Mouse (Mus musculus) hindbrain, embryonic 15.5 days (tissue): ENCODE data around the gene Serpina6. TPM values are rescaled to one million over a fixed set of nuclear protein-coding genes. Genes with fewer than 3 reads are reported as not detected.
"Not testable (repeated sequence)": the region's sequence is repeated elsewhere in the genome, so short reads cannot be mapped to it uniquely, and the experiment has no call there.

ENCODE experiments used
- ATAC-seq: fragments of 200-750 bp; cut with Nextera tagmentation; 2 replicates; pipeline ENCODE4 v1.8.0; 2017; ENCODE audit warnings: low read depth, moderate number of reproducible peaks, moderate TSS enrichment; ENCODE audit not compliant: low FRiP score
- H3K27ac ChIP-seq: fragments of 300-500 bp; sonication (generic); replicated peaks from 2 replicates; pipeline ENCODE4 v1.5.1; 2015; ENCODE audit warnings: mild to moderate bottlenecking, inconsistent platforms
- H3K27me3 ChIP-seq: fragments of 300-500 bp; sonication (generic); 2 replicates; pipeline ENCODE4 v1.6.1; 2015; ENCODE audit warnings: control low read depth, inconsistent platforms
- H3K36me3 ChIP-seq: fragments of 300-500 bp; sonication (generic); 2 replicates; pipeline ENCODE4 v1.6.1; 2015; ENCODE audit warnings: control low read depth, inconsistent platforms
- H3K4me1 ChIP-seq: fragments of 300-500 bp; sonication (generic); replicated peaks from 2 replicates; pipeline ENCODE4 v1.6.1; 2015; ENCODE audit warnings: control low read depth, inconsistent platforms
- H3K4me2 ChIP-seq: fragments of 300-500 bp; sonication (generic); 2 replicates; pipeline ENCODE4 v1.6.1; 2015; ENCODE audit warnings: moderate library complexity, mild to moderate bottlenecking, inconsistent platforms
- H3K4me3 ChIP-seq: fragments of 300-500 bp; sonication (generic); 2 replicates; pipeline ENCODE4 v1.5.1; 2015; ENCODE audit warnings: mild to moderate bottlenecking, inconsistent platforms
- H3K9ac ChIP-seq: fragments of 300-500 bp; sonication (generic); 2 replicates; pipeline ENCODE4 v1.6.1; 2015; ENCODE audit warnings: inconsistent platforms
- H3K9me3 ChIP-seq: fragments of 300-500 bp; sonication (generic); 2 replicates; pipeline ENCODE4 v1.6.1; 2016; ENCODE audit warnings: control low read depth, inconsistent platforms
- WGBS: fragments of 180-500 bp; shearing (Covaris S2); methylation state at CpG from one replicate; pipeline ENCODE4 v1.1.7; 2015; 5-methylcytosine and 5-hydroxymethylcytosine counted together
- polyA plus RNA-seq: library from polyadenylated mRNA; unstranded; fragments of >200 nt; fragmentation: Nextera tagmentation; extraction: Ambion mirVana; gene quantifications from 2 replicates; pipeline ENCODE4 v1.2.1, GENCODE M21; 2015

Gene Serpina6
- polyA plus RNA-seq, 1 experiment from 2014 or later = 0.48 TPM

DNA sequence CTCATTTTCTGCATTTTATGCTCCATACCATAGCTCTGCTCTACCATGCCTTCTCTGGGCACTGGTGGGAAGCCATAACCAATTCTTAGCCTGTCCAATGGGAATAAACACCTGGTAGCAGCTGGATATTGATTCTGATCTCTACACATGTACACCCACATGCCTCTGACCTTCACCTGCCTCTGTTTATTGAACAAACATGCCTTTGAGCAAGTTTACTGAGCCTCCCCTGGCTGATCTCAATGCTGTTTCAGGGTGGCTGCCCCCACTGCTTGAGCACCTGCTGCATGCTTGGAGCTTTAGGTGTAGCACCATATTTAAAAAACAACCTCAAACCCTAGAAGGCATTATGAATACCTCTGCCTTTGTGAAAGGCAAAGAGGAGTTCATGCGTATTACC lies 22.8 kb upstream of the Serpina6 start:
- ATAC-seq, H3K4me2 ChIP-seq, H3K27me3 ChIP-seq, H3K9ac ChIP-seq, H3K27ac ChIP-seq, H3K4me3 ChIP-seq, H3K36me3 ChIP-seq, H3K9me3 ChIP-seq, H3K4me1 ChIP-seq: not testable (repeated sequence)
- WGBS = 100% methylated on average over 1 of the region's 1 CpGs

DNA sequence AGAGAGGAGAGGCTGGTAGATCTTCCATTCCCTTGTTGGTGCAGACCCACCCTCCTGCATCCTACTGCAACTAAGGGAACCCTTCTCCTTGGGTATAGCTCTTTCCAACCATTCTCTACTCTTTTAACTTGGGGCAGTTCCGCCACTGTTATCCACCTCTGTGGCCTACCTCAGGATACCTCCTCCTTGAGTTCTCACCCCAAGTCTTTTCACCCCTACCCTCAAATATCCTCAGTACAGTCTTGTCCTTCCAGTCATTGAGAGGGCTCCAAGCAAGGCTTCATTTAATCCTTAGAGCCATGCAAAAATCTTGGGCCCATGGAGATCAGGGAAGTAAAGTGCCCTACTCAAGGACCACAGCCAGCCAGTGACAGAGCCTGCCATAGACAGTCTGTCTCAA lies 19.0 kb upstream of the Serpina6 start, which contains the start of gene Serpina16:
TSS of gene Serpina16 (minus strand) at position 101 of the 400 bp plus-strand sequence.
- Histone ChIP-seq H3K4me2 (no peak within 1 kb of the TSS), H3K27ac (no peak within 1 kb of the TSS), H3K9me3 (no peaks in the 10 kb centered on the region), H3K27me3 (no peaks in the 10 kb centered on the region), H3K36me3 (no peaks in the 10 kb centered on the region), H3K4me1 (no peaks in the 10 kb centered on the region), H3K4me3 (no peak within 1 kb of the TSS), H3K9ac (no peak within 1 kb of the TSS)
- 89% methylated on average over 1 of the region's 1 CpGs for WGBS
- no peak for ATAC-seq

DNA sequence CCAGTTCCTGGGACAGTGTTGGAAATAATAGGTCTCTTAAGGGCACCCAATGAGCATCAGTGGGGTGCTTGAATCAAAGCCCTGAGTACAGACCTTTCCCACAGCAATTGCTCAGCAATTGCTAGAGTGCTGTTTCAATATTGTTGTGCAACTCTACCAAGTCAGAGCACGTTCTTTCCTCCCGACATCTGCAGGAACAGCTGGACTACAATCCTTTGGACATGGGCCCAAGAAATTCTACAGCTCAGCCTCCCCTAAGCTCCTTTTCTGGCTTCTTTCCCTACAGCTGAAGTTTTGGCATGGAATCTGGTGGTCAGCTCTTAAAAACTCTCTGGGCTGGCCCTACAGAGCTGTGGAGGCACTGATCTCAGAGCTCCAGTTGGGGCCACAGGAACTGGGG lies 16.2 kb upstream of the Serpina6 start:
- H3K4me1 ChIP-seq = no peaks in the 10 kb centered on the region
- no peak overlapping the region for H3K27ac ChIP-seq
- no peak for ATAC-seq
- H3K9me3 ChIP-seq = no peaks in the 10 kb centered on the region
- H3K9ac ChIP-seq = no peak overlapping the region
- no peak overlapping the region for H3K4me3 ChIP-seq
- no peaks in the 10 kb centered on the region for H3K36me3 ChIP-seq
- WGBS = 75% methylated on average over 2 of the region's 2 CpGs
- H3K27me3 ChIP-seq = no peaks in the 10 kb centered on the region
- H3K4me2 ChIP-seq = no peak overlapping the region

DNA sequence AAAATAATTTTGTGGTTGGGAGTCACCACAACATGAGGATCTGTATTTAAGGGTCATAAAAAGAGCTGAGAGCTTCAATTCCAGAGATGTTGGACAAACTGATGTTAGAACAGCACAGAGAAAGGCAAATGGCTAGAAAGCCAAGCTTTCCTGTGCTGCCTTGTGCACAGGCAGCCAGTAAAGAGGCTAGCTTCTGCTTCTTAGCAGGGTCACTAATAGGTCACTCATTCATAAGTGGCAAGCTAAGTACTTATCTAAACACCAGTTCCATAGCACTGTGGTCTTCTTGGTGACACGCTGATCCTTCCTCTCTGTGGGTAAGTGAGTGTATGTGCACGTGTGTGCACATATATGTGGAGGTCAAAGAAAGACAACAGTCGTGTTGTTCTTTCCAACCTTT lies 14.5 kb upstream of the Serpina6 start:
- Histone ChIP-seq H3K27ac (no peak overlapping the region), H3K36me3 (no peaks in the 10 kb centered on the region), H3K4me1 (no peaks in the 10 kb centered on the region), H3K4me2 (no peak overlapping the region), H3K9ac (no peak overlapping the region), H3K4me3 (no peak overlapping the region), H3K9me3 (no peaks in the 10 kb centered on the region), H3K27me3 (no peaks in the 10 kb centered on the region)
- 80% methylated on average over 3 of the region's 3 CpGs for whole genome bisulfite sequencing
- no peak for ATAC-seq

DNA sequence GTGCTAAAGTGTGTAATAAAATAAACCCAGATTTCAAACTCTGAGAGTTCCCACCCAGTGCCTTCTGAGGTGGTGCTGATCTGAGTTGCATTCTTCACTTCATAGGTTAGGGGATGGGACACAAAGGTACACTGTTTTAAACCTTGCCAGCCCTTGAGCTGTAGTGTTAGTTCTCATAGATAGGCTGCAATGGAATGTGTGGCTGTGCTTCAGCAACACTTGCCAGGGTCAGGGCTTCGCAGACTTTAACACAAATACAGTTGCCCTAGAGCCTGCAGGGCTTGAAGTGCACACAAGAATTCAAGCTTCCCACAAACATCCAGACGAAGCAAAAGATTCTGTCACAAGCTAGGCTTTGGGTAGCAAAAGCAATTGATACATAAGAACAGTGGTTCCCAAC lies 14.0 kb upstream of the Serpina6 start:
- Histone ChIP-seq H3K4me3 (no peak overlapping the region), H3K36me3 (no peaks in the 10 kb centered on the region), H3K9ac (no peak overlapping the region), H3K27me3 (no peaks in the 10 kb centered on the region), H3K27ac (no peak overlapping the region), H3K4me2 (no peak overlapping the region), H3K4me1 (no peaks in the 10 kb centered on the region), H3K9me3 (no peaks in the 10 kb centered on the region)
- 75% methylated on average over 2 of the region's 2 CpGs for WGBS
- no peak for ATAC-seq

DNA sequence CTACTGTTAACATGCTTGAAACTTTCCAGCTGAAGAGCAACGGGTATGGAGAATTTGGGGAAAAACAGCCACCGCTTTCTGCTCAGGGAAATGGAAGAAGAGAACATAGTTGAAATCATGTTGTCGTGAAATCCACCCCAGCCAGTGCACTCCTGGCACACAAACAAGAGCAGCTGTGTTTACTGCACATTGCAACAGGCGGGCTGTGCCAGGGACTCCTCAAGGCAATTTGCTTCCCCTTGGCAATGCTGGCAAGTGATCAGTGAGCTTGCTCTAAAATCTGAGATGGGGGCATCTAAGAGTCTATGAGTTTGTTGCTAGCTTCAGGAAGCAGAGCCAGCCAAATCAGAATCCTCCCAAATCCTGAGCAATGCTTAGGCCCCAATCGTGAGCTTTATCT lies 13.3 kb upstream of the Serpina6 start:
- H3K4me2 ChIP-seq = no peak overlapping the region
- 83% methylated on average over 5 of the region's 5 CpGs for WGBS

DNA sequence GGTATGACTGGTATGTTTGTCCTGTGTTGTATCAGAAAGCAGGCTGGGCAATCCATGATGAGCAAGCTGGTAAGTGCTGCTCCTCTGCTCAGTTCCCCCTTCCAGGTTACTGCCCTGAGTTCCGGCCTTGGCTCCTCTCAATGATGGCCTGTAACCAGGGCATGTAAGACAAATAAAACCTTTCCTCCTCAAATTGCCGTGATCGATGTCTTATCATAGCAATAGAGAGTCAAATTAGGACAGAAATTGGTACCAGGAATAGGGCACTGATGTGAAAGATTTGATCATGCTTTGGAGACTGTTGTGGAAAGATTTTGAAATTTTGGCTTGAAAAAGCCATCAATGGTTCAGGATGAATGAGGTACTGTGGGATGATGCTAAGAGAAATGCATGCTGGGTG lies 8.3 kb upstream of the Serpina6 start:
- 95% methylated on average over 3 of the region's 3 CpGs for WGBS
- Histone ChIP-seq H3K4me2 (no peak overlapping the region), H3K27ac (no peak overlapping the region), H3K9ac (no peak overlapping the region), H3K36me3 (no peaks in the 10 kb centered on the region), H3K4me3 (no peak overlapping the region), H3K27me3 (no peaks in the 10 kb centered on the region), H3K4me1 (no peaks in the 10 kb centered on the region), H3K9me3 (no peaks in the 10 kb centered on the region)
- ATAC-seq = no peak

More for the DNA sequence above, 13.3 kb upstream of the Serpina6 start:
- no peaks in the 10 kb centered on the region for H3K4me1 ChIP-seq
- ATAC-seq = no peak
- H3K27me3 ChIP-seq = no peaks in the 10 kb centered on the region
- H3K9me3 ChIP-seq = no peaks in the 10 kb centered on the region
- H3K4me3 ChIP-seq = no peak overlapping the region
- H3K9ac ChIP-seq = no peak overlapping the region
- H3K27ac ChIP-seq = no peak overlapping the region
- H3K36me3 ChIP-seq = no peaks in the 10 kb centered on the region

DNA sequence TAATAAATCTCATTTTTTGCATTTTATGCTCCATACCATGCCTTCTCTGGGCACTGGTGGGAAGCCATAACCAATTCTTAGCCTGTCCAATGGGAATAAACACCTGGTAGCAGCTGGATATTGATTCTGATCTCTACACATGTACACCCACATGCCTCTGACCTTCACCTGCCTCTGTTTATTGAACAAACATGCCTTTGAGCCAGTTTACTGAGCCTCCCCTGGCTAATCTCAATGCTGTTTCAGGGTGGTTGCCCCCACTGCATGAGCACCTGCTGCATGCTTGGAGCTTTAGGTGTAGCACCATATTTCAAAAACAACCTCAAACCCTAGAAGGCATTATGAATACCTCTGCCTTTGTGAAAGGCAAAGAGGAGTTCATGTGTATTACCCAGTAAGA lies 5.0 kb upstream of the Serpina6 start:
- not testable (repeated sequence) for H3K4me2 ChIP-seq, H3K4me1 ChIP-seq, H3K9ac ChIP-seq, ATAC-seq, H3K27ac ChIP-seq, H3K4me3 ChIP-seq, H3K9me3 ChIP-seq, H3K27me3 ChIP-seq, H3K36me3 ChIP-seq

DNA sequence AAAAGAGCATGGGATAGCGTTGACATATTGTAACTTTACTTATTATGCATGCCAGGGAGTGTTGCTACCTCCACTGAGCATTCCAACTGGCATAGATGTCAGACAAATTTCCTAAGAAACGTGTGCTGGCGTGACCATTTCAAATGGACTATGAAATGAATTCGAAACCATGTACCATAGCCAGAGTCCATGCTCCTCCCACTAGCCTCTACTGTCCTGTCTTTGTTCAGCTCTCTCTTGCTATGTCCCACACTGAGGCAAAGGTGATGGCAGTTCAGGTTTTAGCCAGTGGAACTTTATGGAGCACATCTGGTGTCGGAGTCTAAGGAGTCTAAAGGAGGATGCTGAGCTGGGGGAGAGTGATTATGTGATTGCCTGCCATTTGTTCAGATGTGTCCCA lies 3.1 kb upstream of the Serpina6 start:
- no peaks in the 10 kb centered on the region for H3K9me3 ChIP-seq
- no peak for ATAC-seq
- no peak overlapping the region for H3K4me3 ChIP-seq
- H3K27ac ChIP-seq = no peak overlapping the region
- no peaks in the 10 kb centered on the region for H3K36me3 ChIP-seq
- no peaks in the 10 kb centered on the region for H3K27me3 ChIP-seq
- WGBS = 89% methylated on average over 5 of the region's 5 CpGs
- H3K9ac ChIP-seq = no peak overlapping the region
- H3K4me2 ChIP-seq = no peak overlapping the region
- H3K4me1 ChIP-seq = no peaks in the 10 kb centered on the region

DNA sequence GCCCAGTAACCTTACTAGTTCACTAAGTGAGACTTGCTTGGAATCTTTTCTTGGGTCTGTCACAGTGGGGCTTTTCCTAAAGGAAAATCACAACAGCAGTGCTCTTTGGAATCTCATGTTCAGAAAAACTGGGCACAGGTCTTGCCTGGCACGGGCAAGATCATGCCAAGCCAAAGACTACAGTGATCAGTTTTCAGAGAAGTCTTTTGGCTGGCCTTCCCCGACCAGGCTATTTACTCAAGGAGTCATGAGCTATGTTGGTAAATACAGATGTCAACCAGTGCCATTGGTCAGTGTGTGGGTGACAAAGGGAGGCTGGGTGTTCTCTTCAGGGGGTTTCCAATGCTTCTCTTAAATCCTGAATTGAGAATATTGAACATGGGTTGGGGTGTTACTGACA lies 2.2 kb upstream of the Serpina6 start:
- Histone ChIP-seq H3K4me3 (no peak overlapping the region), H3K9ac (no peak overlapping the region), H3K36me3 (no peaks in the 10 kb centered on the region), H3K4me2 (no peak overlapping the region), H3K27ac (no peak overlapping the region), H3K4me1 (no peaks in the 10 kb centered on the region), H3K27me3 (no peaks in the 10 kb centered on the region), H3K9me3 (no peaks in the 10 kb centered on the region)
- ATAC-seq = no peak
- 85% methylated on average over 2 of the region's 2 CpGs for WGBS

DNA sequence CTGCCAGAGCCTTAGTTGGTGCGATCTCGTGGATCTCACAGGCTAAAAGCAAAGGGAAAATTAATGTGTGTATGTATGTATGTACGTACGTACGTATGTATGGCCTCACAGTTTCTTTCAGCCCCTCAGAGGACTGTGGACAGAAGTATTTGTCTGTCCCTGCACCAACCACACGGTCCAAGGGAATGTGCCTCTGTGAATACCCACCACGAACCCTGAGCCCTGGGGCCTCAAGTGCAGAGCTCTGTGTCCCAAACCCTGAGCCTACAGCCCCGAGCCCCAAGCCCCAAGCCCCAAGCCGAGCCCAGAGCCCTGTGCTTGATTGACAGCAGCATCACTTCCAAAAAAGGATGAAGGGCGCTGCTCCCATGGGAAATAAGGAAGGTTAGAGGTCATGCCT lies 979 bp upstream of the Serpina6 start:
- no peaks in the 10 kb centered on the region for H3K27me3 ChIP-seq
- H3K9me3 ChIP-seq = no peaks in the 10 kb centered on the region
- no peak overlapping the region for H3K4me2 ChIP-seq
- H3K4me1 ChIP-seq = no peaks in the 10 kb centered on the region
- no peaks in the 10 kb centered on the region for H3K36me3 ChIP-seq
- no peak for ATAC-seq
- no peak overlapping the region for H3K9ac ChIP-seq
- no peak overlapping the region for H3K27ac ChIP-seq
- no peak overlapping the region for H3K4me3 ChIP-seq
- 84% methylated on average over 10 of the region's 10 CpGs for WGBS

DNA sequence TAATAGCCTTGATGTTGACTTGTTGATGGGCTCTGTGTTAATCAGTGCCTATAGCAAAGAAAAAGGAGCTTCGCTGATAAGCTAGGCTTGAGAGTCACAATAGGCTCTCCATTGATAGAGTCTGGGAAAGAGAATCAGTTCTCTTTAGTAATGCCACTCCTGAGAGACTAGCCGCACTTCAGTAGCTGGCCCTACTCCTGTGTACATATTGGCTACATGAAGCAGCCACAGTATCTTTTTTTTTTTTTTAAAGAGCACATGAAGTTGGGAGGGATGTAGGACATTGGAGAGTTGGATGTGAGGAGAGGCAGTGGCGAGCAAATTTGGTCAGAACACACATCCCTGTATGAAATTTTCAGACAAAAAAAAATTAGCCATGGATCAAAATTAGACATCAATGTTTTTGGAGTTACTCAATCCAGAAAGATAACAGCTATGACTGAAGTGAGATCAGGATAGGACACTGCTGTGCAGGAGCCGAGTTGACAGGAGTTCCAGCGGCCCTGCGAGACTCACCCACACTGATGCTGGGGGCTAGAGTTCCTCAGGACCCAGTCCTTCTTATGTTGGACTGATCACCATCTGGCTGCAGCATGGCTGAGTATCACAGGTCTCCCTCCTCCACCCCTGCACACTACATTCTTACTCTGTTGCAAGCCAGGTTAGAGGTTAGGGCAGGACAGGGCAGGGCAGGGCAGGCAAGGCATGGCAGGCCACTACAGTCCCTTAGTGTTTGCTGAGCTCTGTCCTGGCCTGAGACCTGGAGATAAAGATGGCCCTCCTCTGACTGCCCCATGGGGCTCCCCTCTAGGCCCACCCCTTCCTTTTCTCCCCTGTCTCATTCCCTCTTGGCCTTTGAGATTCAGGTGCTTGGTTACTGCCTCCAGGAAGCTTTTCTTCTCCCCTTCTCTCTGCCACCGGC lies 1.6 kb downstream of the Serpina6 start:
- WGBS = 87% methylated on average over 7 of the region's 7 CpGs

DNA sequence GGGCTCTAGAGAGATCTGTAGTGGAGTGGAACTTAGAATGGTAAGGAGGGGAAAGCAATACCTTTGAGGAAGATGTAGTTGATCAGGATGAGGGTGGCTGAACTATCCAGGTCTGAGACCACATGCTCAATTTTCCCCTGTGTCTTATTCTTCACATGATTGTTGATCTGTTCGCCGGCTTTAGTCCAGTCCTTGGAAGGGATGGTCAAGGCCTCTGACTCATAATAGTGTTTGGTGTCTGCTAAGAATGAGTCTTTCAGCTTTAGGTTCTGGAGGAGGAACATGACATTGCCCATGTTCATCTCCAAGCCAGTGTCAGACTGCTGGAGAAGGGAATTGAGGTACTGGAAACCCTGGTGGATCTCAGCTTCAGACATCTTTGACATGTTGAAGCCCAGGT lies 3.2 kb downstream of the Serpina6 start:
- H3K9ac ChIP-seq = no peak overlapping the region
- H3K27me3 ChIP-seq = no peaks in the 10 kb centered on the region
- H3K4me2 ChIP-seq = no peak overlapping the region
- WGBS = 91% methylated on average over 2 of the region's 2 CpGs
- H3K4me3 ChIP-seq = no peak overlapping the region
- H3K4me1 ChIP-seq = no peaks in the 10 kb centered on the region
- H3K9me3 ChIP-seq = no peaks in the 10 kb centered on the region
- H3K36me3 ChIP-seq = no peaks in the 10 kb centered on the region
- no peak overlapping the region for H3K27ac ChIP-seq
- no peak for ATAC-seq

More for the DNA sequence above, 1.6 kb downstream of the Serpina6 start:
- H3K9ac ChIP-seq = no peak overlapping the region
- no peaks in the 10 kb centered on the region for H3K9me3 ChIP-seq
- no peak for ATAC-seq
- no peaks in the 10 kb centered on the region for H3K27me3 ChIP-seq
- H3K4me3 ChIP-seq = no peak overlapping the region
- no peaks in the 10 kb centered on the region for H3K36me3 ChIP-seq
- no peak overlapping the region for H3K4me2 ChIP-seq
- no peak overlapping the region for H3K27ac ChIP-seq
- H3K4me1 ChIP-seq = no peaks in the 10 kb centered on the region
